Mouse (Mus musculus) embryonic fibroblast, embryonic 13.5 days (primary cell): ENCODE results near the gene Olfr99. TPM values are rescaled to one million over a fixed set of nuclear protein-coding genes. Genes with fewer than 3 reads are reported as not detected.
A peak's percentile ranks its signal among the peaks of the same experiment; 100 is the strongest.

Experiments used
- H3K27ac ChIP-seq: 2 replicates; pipeline ENCODE4 v1.5.1; 2012; ENCODE audit warnings: low read length, control low read depth, inconsistent platforms; ENCODE audit not compliant: insufficient read depth
- H3K4me1 ChIP-seq: 2 replicates; pipeline ENCODE4 v1.6.1; 2011; ENCODE audit warnings: low read length; ENCODE audit not compliant: control insufficient read depth, insufficient read depth
- H3K4me3 ChIP-seq: 2 replicates; pipeline ENCODE4 v1.5.1; 2011; ENCODE audit warnings: mild to moderate bottlenecking, control low read depth, low read length; ENCODE audit not compliant: insufficient read depth
- CTCF ChIP-seq: IDR thresholded peaks from 2 replicates; pipeline ENCODE4 v1.5.1; 2011; ENCODE audit warnings: mild to moderate bottlenecking, control low read depth, low read length, moderate library complexity, borderline replicate concordance; ENCODE audit not compliant: insufficient read depth
- POLR2A ChIP-seq: IDR thresholded peaks from 2 replicates; pipeline ENCODE4 v1.6.1; 2011; ENCODE audit warnings: low read depth, mild to moderate bottlenecking, control low read depth, low read length, moderate library complexity
- polyA plus RNA-seq: library from polyadenylated mRNA; stranded (reverse); fragments of >200 nt; gene quantifications from 2 replicates; pipeline ENCODE4 v1.2.4, GENCODE M21; 2011; ENCODE audit warnings: low read depth; ENCODE audit not compliant: missing spikeins, insufficient read length

Olfr99 gene
- polyA plus RNA-seq, result not detected in 2 replicates

DNA sequence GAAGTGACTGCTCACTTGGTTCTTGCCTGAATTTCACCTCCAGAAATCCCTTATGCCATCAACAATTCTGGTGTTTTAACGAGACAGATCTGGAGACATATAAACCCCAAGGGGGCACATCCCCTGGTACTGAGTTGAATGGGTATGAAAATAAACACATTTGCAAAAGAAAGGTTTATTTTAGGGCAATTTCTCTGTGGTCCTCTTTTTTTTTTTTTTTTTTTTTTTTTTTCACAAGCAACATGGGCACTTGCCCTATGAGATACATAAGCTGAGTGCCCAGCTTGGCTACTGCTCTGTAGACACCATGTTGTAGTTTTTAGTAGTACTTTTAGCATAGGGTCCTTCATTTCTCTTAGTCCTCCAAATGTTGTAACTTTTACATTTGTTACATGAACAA, at the start of gene Olfr99:
Olfr99 (minus strand) TSS at position 101 of the 400 bp plus-strand sequence.
- no peak within 1 kb of the TSS for H3K4me3 ChIP-seq
- no peaks in the 10 kb centered on the region for H3K4me1 ChIP-seq
- TF ChIP-seq POLR2A (no peak), CTCF (no peak)
- no peak within 1 kb of the TSS for H3K27ac ChIP-seq

DNA sequence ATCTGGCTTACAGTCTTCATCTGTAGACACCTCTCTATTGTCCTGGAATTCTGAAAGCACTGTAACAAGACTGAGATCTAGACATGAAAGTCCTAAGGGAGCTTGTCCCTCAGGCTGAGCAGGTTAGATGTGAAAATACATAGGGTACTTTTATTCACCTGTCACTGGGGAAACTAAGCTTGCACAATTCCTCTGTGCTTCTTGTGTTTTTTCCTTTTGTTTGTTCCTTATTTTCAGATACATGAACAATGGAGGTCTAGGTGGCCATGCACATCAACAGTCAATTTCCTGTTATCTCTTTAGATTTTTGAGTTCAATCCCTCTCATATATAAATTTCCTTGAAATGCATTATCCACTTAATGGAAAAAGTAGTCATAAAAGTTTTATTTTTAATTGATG, 33.7 kb upstream of the Olfr99 start, which contains the start of gene Olfr102:
Olfr102 (minus strand) TSS at position 101 of the 400 bp plus-strand sequence.
- Histone ChIP-seq H3K4me1 (no peaks in the 10 kb centered on the region), H3K27ac (no peak within 1 kb of the TSS), H3K4me3 (no peak within 1 kb of the TSS)
- no peak for TF ChIP-seq POLR2A
- no peak for TF ChIP-seq CTCF

DNA sequence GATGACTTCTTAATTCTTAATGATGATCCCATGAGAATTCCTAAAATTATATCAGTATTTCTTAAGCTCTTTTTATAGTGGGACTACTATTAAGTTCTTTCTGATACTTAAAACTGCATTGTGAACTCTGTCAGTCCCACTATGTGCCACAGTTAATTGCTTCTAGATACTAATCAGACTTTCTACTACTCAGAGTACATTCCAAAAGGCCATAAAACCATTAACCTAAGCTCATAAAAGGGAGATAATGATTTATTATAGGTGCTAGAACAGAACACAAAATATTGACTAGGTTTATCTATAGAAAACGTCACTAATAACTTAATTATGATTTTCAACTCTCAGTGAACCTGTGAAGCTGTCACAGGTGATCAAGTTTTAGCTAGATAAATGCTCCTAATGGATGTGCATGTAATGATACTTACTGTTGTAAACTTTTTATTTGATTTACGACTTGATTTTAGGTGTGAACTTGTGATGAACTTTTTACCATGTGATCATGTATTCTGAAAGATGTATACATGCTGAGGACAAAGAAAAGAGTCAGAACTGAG, 27.0 kb upstream of the Olfr99 start:
- Histone ChIP-seq H3K4me3 (no peak overlapping the region), H3K4me1 (no peaks in the 10 kb centered on the region), H3K27ac (no peak overlapping the region)
- no peak for TF ChIP-seq CTCF
- TF ChIP-seq POLR2A, result no peak

DNA sequence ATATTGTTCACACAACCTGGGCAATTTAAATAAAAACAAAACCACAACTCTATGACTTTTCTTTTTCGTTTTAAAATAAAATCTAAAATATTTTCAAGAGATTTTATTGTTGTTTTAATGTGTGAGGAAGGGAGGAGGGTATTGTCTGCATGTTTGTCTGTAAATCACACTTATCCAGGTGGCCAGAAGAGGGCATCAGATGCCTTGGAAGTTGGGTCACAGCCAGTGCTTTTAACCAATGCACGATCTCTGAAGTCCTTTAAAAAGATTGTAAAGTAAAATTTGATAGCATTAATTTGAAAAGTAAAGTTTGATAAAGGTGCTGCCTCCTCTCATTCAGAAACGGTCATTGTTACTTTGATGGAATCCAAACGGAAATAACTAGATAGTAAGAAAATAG, 25.2 kb upstream of the Olfr99 start:
- H3K4me1 ChIP-seq, result no peaks in the 10 kb centered on the region
- TF ChIP-seq CTCF (no peak), POLR2A (no peak)
- H3K4me3 ChIP-seq, result no peak overlapping the region
- H3K27ac ChIP-seq, result no peak overlapping the region

DNA sequence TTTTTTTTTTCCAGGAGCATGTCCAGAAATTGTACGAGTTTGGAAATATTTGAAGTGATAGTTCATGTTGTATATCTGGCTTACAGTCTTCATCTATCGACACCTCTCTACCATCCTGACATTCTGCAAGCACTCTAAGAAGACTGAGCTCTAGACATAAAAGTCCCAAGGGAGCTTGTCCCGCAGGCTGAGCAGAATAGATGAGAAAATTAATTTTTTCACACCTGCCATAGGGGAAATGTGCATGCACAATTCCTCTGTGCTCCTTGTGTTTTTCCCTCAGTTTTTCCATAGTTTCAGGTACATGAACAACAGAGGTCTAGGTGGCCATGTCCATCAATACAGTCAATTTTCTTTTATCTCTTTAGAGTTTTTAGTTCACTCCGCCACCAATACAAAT, 21.0 kb upstream of the Olfr99 start, which contains the start of gene Olfr101:
Olfr101 (minus strand) TSS at position 101 of the 400 bp plus-strand sequence.
- no peak within 1 kb of the TSS for H3K27ac ChIP-seq
- H3K4me3 ChIP-seq, result no peak within 1 kb of the TSS
- TF ChIP-seq POLR2A, result no peak
- H3K4me1 ChIP-seq, result no peaks in the 10 kb centered on the region

DNA sequence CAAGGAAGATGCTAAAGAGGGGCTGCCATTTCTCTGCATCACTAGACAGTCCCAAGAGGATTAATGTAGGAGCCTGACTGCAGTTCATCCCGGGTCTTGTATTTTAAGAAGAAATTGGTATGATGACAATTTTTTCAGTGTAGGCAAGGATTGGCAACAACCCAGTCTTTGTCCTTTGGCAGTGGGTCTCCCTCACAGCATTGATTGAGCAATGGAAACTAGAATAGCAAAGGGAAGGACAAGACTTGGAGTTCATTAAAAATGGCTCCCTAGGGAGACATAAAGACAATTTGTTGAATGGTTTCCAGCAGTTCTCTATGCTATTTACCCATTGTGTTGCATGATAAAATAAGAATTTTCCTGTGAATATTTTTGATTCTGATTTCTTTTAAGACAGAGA, 2.9 kb downstream of the Olfr99 start:
- Histone ChIP-seq H3K4me1 (peaks cover 2% of the 10 kb centered on the region; the same call in 1 of the 2 replicates), H3K4me3 (no peak overlapping the region), H3K27ac (no peak overlapping the region)
- TF ChIP-seq CTCF (no peak), POLR2A (no peak)

DNA sequence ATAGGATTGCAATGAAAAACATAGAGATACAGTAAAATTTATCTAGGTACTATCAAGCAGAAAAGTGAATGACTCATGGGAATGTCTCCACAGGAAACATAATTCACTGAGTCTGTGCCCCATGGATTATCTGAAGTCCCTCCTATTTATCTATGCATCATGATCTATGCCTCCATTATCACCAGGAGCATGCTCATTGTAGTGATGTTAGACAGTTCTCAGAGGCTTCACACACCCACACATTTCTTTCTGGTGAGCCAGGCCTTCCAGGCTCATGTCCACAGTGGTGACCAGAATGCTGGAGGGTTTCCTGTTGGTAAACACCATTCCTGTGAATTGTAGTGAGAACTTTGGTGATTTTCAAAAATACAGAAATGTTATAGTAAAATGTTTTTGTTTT, 6.7 kb downstream of the Olfr99 start:
- TF ChIP-seq POLR2A (no peak), CTCF (no peak)
- Histone ChIP-seq H3K4me1 (peaks cover 3% of the 10 kb centered on the region; the same call in 1 of the 2 replicates), H3K27ac (no peak overlapping the region), H3K4me3 (no peak overlapping the region)

DNA sequence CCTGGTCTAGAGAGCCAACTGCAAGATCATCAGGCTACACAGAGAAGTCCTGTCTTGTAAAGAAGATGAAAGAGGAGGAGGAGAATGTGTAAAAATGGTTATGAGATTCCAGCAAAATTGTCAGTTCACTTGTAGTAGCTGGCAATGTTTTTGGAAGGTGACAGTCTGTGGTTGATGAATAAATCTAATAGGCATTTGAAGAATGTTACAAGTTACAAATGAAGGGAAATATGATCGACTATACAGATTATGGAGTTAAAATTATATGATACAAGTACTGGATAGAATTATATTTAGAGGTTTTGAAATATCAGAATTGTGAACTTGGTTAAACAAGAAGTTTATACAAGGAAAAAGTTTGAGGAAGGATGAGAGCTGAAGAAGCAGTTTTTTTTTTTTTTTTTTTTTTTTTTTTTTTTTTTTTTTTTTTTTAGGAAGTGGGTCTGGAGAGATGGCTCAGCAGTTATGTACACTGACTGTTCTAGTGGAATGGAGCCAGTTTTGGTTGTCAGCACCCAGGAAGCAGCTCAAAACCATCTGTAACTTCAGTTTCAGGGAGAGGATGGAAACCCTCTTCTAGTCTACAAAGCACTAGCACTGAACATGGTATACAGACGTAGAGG, 7.5 kb downstream of the Olfr99 start:
- TF ChIP-seq POLR2A, result no peak
- H3K4me3 ChIP-seq, result no peak overlapping the region
- H3K4me1 ChIP-seq, result peaks cover 5% of the 10 kb centered on the region
- H3K27ac ChIP-seq, result no peak overlapping the region

DNA sequence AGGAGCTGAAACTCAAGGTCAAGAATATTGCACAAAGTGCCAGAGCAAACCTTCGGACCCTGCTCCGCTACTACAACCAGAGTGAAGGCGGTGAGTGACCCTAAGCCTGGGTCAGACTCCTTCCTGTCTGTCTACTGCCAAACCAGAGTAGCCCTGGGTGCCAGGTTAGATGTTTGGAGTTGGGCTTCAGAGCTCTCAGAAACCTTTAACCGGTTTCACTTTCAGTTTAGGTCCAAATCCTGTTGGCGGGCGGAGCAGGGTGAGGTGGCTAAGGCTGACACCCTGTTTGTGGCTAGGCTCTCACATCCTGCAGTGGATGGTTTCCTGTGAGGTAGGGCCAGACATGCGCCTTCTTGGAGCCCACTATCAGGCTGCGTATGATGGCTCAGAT, 12.6 kb downstream of the Olfr99 start:
- peak overlapping the region; percentile 95 for H3K4me3 ChIP-seq
- peaks cover 5% of the 10 kb centered on the region for H3K4me1 ChIP-seq
- H3K27ac ChIP-seq, result no peak overlapping the region
- TF ChIP-seq POLR2A (no peak), CTCF (no peak)

DNA sequence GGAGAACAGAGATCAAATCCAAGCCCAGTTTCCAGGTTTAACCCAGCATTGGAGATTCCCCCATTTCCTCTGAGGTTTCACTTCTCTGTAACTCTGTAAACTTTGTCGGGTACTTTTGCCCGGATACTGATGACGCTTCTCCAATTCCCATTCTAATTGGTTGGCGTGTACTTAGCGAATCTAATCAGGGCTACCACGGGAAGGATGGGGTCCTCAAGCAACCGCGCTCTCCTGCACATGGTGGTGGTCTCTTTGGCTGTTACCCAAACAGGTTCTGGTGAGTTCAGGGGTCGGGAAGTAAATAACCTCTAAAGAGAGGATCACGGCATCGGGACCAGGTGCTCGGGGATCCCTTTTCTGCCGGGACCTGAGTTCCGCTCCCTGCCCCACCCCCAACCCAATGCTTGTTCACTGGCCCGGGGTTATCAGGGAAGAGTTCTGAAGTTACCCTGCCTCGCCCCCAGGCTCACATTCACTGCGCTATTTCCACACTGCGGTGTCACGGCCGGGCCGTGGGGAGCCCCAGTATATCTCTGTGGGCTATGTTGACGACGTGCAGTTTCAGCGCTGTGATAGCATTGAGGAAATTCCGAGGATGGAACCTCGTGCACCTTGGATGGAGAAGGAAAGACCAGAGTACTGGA, 13.1 kb downstream of the Olfr99 start, which contains the start of gene H2-M3:
H2-M3 (plus strand) TSS at position 163 of the 644 bp plus-strand sequence.
- H3K27ac ChIP-seq, result no peak within 1 kb of the TSS
- peaks cover 2% of the 10 kb centered on the region; the same call in 1 of the 2 replicates for H3K4me1 ChIP-seq
- peak within 1 kb of the TSS; percentile 95 for H3K4me3 ChIP-seq
- no peak for TF ChIP-seq CTCF

DNA sequence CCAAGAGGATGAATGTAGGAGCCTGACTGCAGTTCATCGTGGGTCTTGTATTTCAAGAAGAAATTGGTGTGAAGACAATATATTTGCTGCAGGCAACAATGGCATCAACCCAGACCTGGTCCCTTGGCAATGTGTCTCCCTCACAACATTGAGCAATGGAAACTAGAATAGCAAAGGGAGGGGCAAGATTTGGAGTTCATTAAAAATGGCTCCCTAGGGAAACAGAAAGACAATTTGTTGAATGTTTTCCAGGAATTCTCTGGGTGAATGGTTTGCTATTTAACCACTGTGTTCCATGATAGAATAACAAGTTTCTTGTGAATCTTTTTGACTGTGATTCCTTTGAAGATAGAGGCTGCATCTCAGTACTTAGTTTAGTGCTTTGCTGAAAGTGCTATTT, 19.6 kb downstream of the Olfr99 start, which contains the start of gene Olfr98:
Olfr98 (minus strand) TSS at position 124 of the 400 bp plus-strand sequence.
- Histone ChIP-seq H3K4me1 (no peaks in the 10 kb centered on the region), H3K27ac (no peak within 1 kb of the TSS), H3K4me3 (no peak within 1 kb of the TSS)
- TF ChIP-seq POLR2A (no peak), CTCF (no peak)
